In the genomic region with DNA sequence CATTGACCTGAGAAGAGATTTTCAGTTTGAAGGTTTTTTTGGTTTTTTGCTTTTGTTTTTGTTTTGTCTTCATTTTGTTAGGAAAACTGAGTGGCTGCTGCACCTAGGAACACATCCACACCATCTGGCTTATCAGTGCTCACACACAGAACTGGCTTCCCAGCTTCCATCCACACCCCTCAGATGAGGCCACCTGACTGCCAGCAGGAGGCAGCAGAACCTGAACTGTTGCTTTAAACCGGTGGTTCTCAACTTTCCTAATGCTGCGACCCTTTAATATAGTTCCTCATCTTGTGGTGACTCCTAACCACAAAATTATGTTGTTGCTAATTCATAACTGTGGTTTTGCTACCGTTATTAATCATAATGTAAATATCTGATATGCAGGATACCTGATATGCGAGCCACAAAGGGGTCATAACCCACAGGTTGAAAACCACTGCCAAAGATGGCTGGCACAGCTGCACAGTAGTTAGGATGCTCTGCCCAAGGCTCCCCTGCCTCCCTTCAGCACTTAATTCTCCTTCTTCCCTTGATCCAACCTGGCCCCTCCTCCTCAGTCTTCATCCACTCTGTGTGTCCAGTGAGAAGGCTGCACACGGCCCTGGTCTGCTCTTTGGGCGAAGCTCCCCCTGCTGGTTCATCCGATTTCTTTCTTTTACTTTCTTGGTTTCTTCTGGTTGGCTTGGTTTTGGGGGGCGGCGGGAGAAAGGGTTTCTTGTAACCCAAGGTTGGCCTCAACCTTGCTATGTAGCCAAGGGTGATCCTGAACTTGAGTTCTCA, we compare ENCODE assay signal across 8 mouse cellular contexts.
DNase-seq lines count a peak whose midpoint lies in the region; ATAC-seq and TF ChIP-seq lines count a peak whose summit lies in the region.
"Had no signal": no experiment of that assay in that cellular context is flagged by ENCODE, and none has a peak within 500 bp of the region (broad histone marks: within the 10 kb centered on the region; RNA-seq: fewer than 3 reads in every experiment).

No protein-coding gene starts in this region.

- H3K4me3 ChIP-seq in left cerebral cortex, adult 2 months = no peak overlapping the region
- no peak overlapping the region for H3K4me3 ChIP-seq in liver, embryonic 11.5 days (ENCODE audit: low read depth, low read length)

- no peak overlapping the region for H3K4me2 ChIP-seq in liver, embryonic 11.5 days

- DNase-seq in left cerebral cortex, adult 2 months (ENCODE audit: extremely low spot score in 1 of 2, low spot score in 2 of 2) = peak in 1 of 2 experiments; percentile 11
- DNase-seq in left cerebral cortex, postnatal 36 days (ENCODE audit: low spot score in 2 of 2) = no peak
- no peak for DNase-seq in Patski (ENCODE audit: low read depth, low spot score)
- peak; percentile 68 for DNase-seq in embryo, embryonic 10 days (ENCODE audit: low spot score)
- DNase-seq in liver, embryonic 11.5 days (ENCODE audit: low spot score) = no peak
- peak; percentile 41 for DNase-seq in thymus, postnatal 4 days
- DNase-seq in layer of hippocampus, adult 9-11 months = no peak

- H3K36me3 ChIP-seq in liver, embryonic 11.5 days (ENCODE audit: control insufficient read depth, insufficient read depth, low read length) = no peaks in the 10 kb centered on the region

- CTCF ChIA-PET in Patski (lab: Charles Lee) = no interaction called here

- intact Hi-C loops in left cerebral cortex, adult 2 months (cut with DNase I) = no loop called here
- intact Hi-C loops in left cerebral cortex, postnatal 36 days (cut with DNase I) = no loop called here

- WGBS in liver, embryonic 11.5 days = 62% methylated on average over 9 of the region's 9 CpGs

- H3K27me3 ChIP-seq in Patski = no peaks in the 10 kb centered on the region
- no peaks in the 10 kb centered on the region for H3K27me3 ChIP-seq in liver, embryonic 11.5 days (replicated peaks; ENCODE audit: control insufficient read depth, insufficient read depth, low read length)

- in situ Hi-C loops in Patski (cut with MboI; ENCODE audit: low pct_unique_long_range_greater_than_20kb) = no loop called here

- POLR2A ChIA-PET in Patski (lab: Charles Lee) = no interaction called here

- H3K9me3 ChIP-seq in liver, embryonic 11.5 days (ENCODE audit: control insufficient read depth, low read length) = no peaks in the 10 kb centered on the region

- ATAC-seq in Patski = no peak
- peak; percentile 68; the same call in 1 of the 2 replicates for ATAC-seq in liver, embryonic 11.5 days (replicated peaks; ENCODE audit: low FRiP score)

- H3K4me1 ChIP-seq in liver, embryonic 11.5 days (replicated peaks; ENCODE audit: control insufficient read depth, insufficient read depth, low read length) = no peaks in the 10 kb centered on the region

- TF ChIP-seq CTCF in left cerebral cortex, adult 2 months (IDR thresholded peaks at IDR 0.05) = peak; percentile 49
- TF ChIP-seq CTCF in Patski (IDR thresholded peaks at IDR 0.05) = peak; percentile 43

- no peak overlapping the region for H3K9ac ChIP-seq in liver, embryonic 11.5 days (ENCODE audit: low read depth, low read length)

- no peak overlapping the region for H3K27ac ChIP-seq in left cerebral cortex, adult 2 months
- no peak overlapping the region for H3K27ac ChIP-seq in liver, embryonic 11.5 days (ENCODE audit: low read depth, low read length)
- H3K27ac ChIP-seq: macrophage had no signal

Comparison
In these comparisons a context has a peak if more than half of its experiments do, and no peak if none do; other contexts are left out.
1. DNase-seq: peak in embryo, embryonic 10 days (single experiment) and thymus, postnatal 4 days (single experiment); none in left cerebral cortex, postnatal 36 days (0 of 2), Patski (single experiment), liver, embryonic 11.5 days (single experiment) and layer of hippocampus, adult 9-11 months (single experiment).